Mouse (Mus musculus): ENCODE measurements at regions not wholly inside any gene's neighbourhood (a gene's known extent, or its start where the extent isn't known, plus 50 kb on each side); places are given as distances from the start of the nearest gene placed in this dataset.
A peak's percentile ranks its signal among the peaks of the same experiment; 100 is the strongest.

GRCm38 (mm10) chr9:56547291-56547977, 129.0 kb downstream of the Hmg20a start:
- DNase-seq = no peak

DNA sequence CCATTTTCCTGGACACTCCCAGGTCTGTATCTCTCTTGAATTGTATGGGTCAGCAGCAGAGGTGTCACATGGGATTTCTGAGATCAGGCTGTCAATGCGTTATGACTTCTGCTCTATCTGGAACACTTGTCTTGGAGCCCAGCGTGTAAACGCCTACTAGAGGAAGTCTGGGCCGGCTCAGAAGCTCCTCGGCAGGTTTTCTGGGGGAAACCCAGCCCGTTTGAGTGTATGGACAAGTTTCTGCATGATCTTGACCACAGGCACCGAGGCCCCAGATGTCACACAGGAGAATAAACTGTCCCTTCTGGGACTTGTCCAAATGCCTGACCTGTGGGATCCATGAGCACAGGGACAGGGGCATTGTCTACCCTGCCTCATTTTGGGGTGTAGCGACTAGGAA, 131.4 kb downstream of the Hmg20a start:
- DNase-seq = no peak

GRCm38 (mm10) chr9:56550178-56550577, 131.8 kb downstream of the Hmg20a start:
- DNase-seq = no peak

GRCm38 (mm10) chr9:56551376-56552186, 133.2 kb downstream of the Hmg20a start:
- DNase-seq = no peak

- no peak for DNase-seq
Observed at GRCm38 (mm10) chr9:56552187-56552686, 133.8 kb downstream of the Hmg20a start.

- DNase-seq = peak; percentile 84
Observed at GRCm38 (mm10) chr9:56552766-56553165, 134.4 kb downstream of the Hmg20a start.

DNA sequence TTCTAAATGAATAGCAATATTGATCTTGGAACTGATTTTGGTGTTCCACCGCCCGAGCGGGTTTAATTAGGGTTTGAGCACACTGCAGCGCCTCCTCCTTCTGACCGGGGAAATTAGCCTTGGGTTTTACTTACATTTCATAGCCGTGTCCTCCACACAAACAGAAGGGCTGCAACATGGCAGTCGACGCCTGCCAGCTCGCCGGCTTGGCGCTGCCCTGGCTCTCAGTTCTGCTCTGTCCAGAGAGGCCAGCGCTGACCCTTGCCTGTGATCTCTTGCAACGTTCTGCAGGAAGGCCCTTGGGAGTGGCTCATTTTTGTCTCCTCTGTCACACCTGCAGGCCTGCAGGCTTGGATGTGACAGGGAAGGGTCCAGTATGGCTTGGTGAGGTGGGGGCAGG, 135.2 kb downstream of the Hmg20a start:
- DNase-seq = no peak

GRCm38 (mm10) chr9:56554096-56554495, 135.7 kb downstream of the Hmg20a start:
- DNase-seq = no peak

DNA sequence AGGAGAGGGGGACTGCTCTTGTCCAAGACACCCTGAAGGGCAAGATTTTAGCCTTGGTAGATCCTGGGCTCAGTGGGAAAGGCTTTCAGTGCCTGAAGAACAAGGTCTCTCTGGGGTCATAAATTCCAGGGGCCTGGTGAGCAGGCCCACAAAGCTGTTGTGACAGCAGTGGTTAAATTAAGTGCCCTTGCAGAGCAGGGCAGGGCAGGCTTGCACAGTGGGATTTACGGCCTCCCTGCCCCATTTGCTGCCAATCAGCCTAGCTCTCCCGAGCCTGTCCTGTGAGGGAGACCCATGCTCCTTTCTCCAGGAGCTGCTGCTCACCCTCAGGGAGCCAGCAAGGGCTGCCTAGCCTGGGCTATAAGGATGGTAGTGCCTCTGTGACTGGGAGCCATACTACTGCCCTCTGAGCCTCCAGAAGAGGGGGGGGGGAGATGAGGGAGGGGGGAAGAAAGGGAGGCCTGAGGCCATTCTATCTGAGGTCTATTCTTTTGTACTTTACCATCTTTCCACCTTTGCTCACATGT, 141.3 kb downstream of the Hmg20a start:
- DNase-seq = no peak

DNA sequence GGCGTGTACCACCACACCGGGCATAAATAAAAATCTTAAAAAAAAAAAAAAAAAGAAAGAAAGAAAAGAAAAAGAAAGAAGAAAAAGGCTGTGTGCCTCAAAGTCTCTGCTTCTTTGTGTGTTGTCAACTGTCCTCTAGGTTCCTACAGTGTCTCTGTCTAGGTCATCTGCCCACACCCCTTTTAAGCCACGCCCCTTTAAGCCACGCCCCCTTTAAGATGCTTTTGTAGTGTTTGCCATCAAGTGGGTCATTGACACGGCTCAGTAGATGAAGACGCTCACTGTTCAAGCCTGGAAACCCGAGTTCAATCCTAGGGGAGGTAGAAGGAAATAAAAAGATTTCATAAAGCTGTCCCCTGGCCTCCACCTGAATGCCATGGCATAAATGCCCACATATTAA, 144.0 kb downstream of the Hmg20a start:
- no peak for DNase-seq

DNA sequence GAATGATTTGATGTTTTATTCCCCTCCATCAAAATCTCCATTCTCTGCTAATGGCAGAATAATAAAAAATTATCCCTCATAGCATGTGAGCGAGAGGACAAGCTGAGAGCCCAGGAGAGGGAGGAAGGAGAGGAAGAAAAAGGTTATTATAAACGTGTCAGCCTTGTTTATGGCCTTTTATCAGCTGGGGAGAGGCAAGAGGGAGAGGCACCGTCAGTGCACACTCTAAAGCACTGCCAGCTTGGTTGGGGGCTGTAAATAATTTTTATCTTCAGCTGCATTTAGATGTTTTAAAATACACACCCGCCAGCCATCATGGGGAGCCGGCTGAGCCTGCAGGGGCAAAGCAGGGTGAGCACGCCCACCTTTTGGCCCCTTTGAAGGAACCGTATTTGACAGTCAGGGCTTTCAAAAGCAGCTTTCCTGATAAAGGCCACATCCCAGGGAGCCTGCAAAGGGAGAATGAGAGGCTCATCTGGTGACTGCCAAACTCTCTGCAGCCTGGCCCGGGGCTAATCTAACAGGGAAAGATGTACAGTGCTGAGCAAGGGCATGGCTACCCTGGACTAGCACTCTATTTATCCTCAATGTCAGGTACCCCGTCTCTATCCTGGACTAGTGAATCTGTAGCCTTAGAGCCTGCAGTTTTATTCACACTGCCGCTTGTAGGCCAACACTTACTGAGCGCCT, 145.8 kb downstream of the Hmg20a start:
- DNase-seq = no peak
